Mouse (Mus musculus) granulocyte monocyte progenitor cell, adult 5-6 weeks (primary cell): ENCODE data around the gene Strada. TPM values are rescaled to one million over a fixed set of nuclear protein-coding genes. Genes with fewer than 3 reads are reported as not detected.
"Not testable (repeated sequence)": the region's sequence is repeated elsewhere in the genome, so short reads cannot be mapped to it uniquely, and the experiment has no call there.

Experiments
- ATAC-seq: replicated peaks from 2 replicates; pipeline ENCODE4 v1.8.0; 2016; ENCODE audit warnings: mild to moderate bottlenecking, moderate TSS enrichment, inconsistent platforms; ENCODE audit not compliant: poor library complexity, severe bottlenecking
- total RNA-seq, 2 experiments: library from RNA; stranded (forward) in 1 of 2; stranded (reverse) in 1 of 2; fragments of 200-712, 200-1000 nt in 1 of 2; fragments of >200 nt in 1 of 2; fragmentation: Nextera tagmentation in 1 of 2; gene quantifications; 2 replicates each; pipeline ENCODE4 v1.2.3; 2014 to 2017

Gene Strada
- 40.5 and 42.3 TPM in 2 replicates for total RNA-seq (2014; fragmentation: Nextera tagmentation)
- total RNA-seq (2017): 22.2 TPM in 2 replicates

GRCm38 (mm10) chr11:106202123-106202465 is at the start of gene Strada:
Gene Strada, minus strand, starts transcription at chr11:106202168.
- no peak for ATAC-seq

- no peak for ATAC-seq
Observed at GRCm38 (mm10) chr11:106249326-106249725, 47.4 kb upstream of the Strada start.

DNA sequence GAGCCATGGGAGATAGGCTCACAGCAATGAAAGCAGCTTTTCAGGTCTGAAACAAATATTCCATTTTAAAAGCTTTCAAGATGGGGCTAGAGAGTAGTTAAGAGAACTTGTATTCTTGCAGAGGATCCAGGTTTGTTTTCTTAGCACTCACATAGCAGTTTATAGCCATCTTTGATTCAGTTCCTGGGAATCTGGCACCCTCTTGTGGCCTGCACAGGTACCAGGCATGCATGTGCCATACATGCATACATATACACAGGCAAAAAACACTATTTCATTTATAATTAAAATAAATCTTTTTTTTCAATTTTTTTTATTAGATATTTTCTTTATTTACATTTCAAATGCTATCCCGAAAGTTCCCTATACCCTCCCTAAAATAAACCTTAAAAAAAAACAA is 44.9 kb upstream of the Strada start:
- 0 out of 2 replicates have a peak, but pooled peaks have one; percentile 40 for ATAC-seq

DNA sequence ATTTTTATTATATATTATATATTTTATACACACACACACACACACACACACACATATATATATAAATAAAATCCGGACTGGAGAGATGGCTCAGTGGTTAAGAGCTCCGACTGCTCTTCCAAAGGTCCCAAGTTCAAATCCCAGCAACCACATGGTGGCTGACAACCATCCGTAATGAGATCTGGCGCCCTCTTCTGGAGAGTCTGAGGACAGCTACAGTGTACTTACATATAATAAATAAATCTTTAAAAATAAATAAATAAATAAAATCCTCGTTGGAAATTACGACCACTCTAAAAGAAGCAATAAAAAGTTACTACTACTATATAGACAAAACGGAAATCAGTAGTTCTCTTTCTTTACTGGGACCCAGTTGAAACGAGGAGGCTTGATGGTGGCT is 32.0 kb upstream of the Strada start:
- not testable (repeated sequence) for ATAC-seq

- ATAC-seq: no peak
Observed at GRCm38 (mm10) chr11:106220603-106221002, 18.6 kb upstream of the Strada start.

DNA sequence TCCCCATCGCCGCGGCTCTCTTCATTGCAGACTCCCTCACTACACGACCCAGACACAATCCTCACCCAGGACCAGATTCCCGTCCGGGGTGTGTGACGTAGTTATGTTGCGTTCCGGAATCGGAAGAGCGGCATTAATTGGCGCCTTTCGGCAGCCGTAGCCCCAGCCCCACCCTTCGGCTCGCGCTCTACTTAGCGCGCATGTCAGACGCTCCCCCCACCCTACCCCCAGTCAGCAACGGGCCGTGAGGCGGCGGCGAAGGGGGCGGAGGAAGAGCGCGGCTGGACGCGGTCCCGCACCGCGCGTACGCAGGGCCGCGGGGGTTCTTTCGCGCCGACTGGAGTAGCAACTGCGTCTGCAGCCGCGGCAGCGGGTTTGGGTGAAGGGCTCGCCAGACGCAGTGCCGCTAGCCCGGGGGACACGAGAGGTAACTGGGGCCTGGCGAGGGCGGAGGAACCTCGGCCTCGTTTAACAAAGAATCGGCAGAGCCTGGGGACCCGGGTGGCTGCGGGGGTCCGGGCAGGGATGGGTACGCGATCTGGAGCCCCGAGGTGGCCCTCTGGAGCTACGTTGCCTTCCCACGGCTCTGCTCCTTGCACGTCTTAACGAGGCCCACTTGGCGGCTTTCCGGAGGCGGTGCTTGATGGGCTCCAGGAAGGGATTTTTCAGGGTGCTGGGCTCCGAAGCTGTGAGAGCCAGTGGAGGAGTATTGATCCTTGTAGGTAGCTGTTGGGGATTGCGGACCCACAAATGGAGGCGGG is 14.9 kb upstream of the Strada start, which contains the start of gene Ddx42:
Gene Ddx42, plus strand, starts transcription at position 197 of the 761 bp plus-strand sequence.
- peak; percentile 78 for ATAC-seq

- ATAC-seq: peak; percentile 83
Observed at GRCm38 (mm10) chr11:106215927-106216729, 14.2 kb upstream of the Strada start, which contains the start of gene Ccdc47. Gene Ccdc47, minus strand, starts transcription at chr11:106216344.

GRCm38 (mm10) chr11:106215450-106215859 is 13.5 kb upstream of the Strada start:
- ATAC-seq: peak; percentile 30

GRCm38 (mm10) chr11:106214856-106215255 is 12.9 kb upstream of the Strada start:
- ATAC-seq: no peak

- ATAC-seq: no peak
Observed at GRCm38 (mm10) chr11:106212771-106213170, 10.8 kb upstream of the Strada start.

- ATAC-seq: no peak
Observed at GRCm38 (mm10) chr11:106201337-106202122, 438 bp downstream of the Strada start.

GRCm38 (mm10) chr11:106200756-106201155 is 1.2 kb downstream of the Strada start:
- 0 out of 2 replicates have a peak, but pooled peaks have one; percentile 20 for ATAC-seq

- ATAC-seq: not testable (repeated sequence)
Observed at GRCm38 (mm10) chr11:106199997-106200396, 2.0 kb downstream of the Strada start.

GRCm38 (mm10) chr11:106198277-106198676 is 3.7 kb downstream of the Strada start:
- ATAC-seq: no peak

DNA sequence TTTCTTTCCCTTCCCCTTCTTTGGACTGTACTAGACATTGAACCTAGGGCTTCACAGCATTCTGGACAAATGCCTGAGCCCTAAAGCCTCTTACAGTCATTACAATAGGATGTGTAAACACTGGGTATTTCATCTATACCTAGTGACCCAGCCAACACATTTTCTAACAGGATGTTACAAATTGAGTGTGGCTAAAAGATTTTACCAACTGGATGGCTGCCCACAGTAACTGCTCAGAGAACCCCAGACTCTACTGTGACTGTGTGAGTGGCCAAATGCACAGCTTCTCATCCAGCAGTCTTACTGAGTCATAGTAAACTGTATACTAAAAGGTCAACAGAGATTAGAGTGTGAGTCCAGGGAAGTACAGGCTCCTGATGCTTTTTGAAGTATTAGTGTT is 6.6 kb downstream of the Strada start:
- ATAC-seq: no peak

- ATAC-seq: no peak
Observed at GRCm38 (mm10) chr11:106194891-106195290, 7.1 kb downstream of the Strada start.

DNA sequence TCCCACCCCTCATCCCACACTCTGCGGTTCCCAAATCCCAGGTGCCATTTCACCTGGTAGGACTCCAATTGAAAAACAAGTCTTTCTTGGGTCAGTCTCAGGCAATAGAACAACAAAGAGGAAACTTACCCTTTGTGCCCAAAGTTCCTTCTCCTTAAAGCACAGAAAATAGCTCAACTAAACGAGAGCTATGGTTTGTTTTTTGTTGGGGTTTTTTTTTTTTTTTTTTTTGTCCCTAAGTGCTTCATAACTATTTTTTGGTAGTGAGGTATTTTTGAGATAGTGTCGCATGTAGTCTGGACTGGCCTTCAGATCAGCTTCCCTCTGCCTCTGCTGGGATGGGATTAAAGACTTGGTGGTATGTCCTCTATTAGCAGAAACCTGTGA is 7.8 kb downstream of the Strada start:
- no peak for ATAC-seq

DNA sequence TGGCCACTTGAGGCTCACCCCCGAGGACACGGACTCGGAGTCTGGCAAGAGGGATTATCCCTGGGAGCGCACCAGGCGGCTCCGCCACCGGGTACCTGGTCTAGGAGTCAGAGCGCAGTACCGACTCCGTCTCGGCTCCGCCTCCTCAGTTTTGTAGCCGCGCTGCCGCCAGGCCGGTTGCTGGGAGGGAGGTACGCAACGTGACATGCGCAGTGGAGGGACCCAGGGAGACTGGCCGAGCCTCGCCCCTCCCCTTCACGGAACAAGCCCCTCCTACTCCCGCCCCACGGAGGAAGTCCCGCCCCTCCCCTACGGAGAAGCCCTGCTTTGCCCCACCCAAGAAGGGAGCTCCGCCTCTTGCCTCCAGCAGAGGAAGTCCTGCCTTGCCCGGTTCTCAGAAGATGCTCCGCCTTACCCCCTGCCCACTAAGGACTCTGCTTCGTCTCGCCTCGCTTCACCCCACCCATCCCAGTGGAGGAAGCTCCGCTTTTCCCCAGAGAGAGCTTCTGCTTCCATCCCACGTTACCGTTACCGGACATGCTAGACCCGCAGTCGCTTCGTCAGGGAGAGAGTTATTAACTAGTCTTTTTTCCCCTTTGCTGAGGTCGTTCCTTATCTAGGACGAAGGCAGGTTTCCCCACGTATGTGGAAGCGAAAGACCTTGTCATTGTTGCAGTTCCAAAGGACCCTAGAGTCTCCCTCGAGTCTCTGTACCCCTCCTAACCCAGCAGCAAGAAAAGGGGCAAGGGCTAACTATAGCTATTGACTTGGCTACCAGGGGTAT is 8.4 kb downstream of the Strada start:
- ATAC-seq: peak; percentile 93

DNA sequence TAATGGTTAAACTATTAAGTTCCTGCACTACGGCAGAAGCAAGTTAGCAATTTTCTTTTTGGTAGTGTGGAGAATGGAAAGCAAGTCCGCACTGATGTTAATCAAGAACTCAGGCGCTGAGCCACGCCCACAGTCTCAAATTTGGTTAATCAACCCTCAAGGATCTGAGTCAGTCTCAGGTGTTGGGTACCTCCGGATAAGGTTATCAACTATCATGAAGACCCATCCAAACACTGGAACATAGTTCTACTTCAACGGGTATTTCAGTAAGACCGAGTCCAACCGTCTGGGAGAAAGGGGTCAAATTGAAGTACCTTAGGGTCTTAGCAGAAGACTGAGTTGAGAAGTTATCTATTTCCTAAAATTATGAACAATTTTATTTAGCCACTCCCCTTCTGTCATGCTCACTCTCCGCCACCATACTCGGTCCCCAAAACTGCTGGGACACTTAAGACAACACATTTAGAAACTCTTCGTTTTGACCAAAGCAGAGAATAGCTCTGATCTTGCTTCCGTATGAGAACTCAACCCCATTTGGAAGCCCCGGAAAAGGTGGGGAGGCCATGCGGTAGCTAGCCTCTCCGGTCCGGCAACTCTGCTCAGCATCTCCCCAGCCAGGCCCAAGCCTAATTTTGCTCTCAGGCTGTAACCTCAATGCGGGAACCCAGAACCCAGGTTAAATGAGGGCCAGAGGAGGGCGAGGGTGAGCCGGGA is 9.2 kb downstream of the Strada start:
- peak; percentile 13 for ATAC-seq
